Mouse (Mus musculus): Measurements from ENCODE around the gene Nfyb.
A peak's percentile ranks its signal among the peaks of the same experiment; 100 is the strongest.

The Nfyb gene

GRCm38 (mm10) chr10:82778791-82779549 lies 15.0 kb upstream of the Nfyb start:
- no peak for DNase-seq (ENCODE audit: low spot score)

- peak; percentile 15 for DNase-seq (ENCODE audit: low spot score)
Observed at GRCm38 (mm10) chr10:82777886-82778285, 13.9 kb upstream of the Nfyb start.

- no peak for DNase-seq (ENCODE audit: low spot score)
Observed at GRCm38 (mm10) chr10:82777075-82777474, 13.1 kb upstream of the Nfyb start.

- no peak for DNase-seq (ENCODE audit: low spot score)
Observed at GRCm38 (mm10) chr10:82774841-82775240, 10.9 kb upstream of the Nfyb start.

GRCm38 (mm10) chr10:82771595-82772170 lies 7.7 kb upstream of the Nfyb start:
- no peak for DNase-seq (ENCODE audit: low spot score)

GRCm38 (mm10) chr10:82770713-82771112 lies 6.8 kb upstream of the Nfyb start:
- no peak for DNase-seq (ENCODE audit: low spot score)

- no peak for DNase-seq (ENCODE audit: low spot score)
Observed at GRCm38 (mm10) chr10:82768901-82769300, 5.0 kb upstream of the Nfyb start.

- peak; percentile 14 for DNase-seq (ENCODE audit: low spot score)
Observed at GRCm38 (mm10) chr10:82762756-82763681, 925 bp downstream of the Nfyb start.

- DNase-seq (ENCODE audit: low spot score) = no peak
Observed at GRCm38 (mm10) chr10:82761037-82761811, 2.7 kb downstream of the Nfyb start.

GRCm38 (mm10) chr10:82759706-82760105 lies 4.2 kb downstream of the Nfyb start:
- no peak for DNase-seq (ENCODE audit: low spot score)

- DNase-seq (ENCODE audit: low spot score) = no peak
Observed at GRCm38 (mm10) chr10:82758878-82759277, 5.1 kb downstream of the Nfyb start.

GRCm38 (mm10) chr10:82758368-82758767 lies 5.6 kb downstream of the Nfyb start:
- DNase-seq (ENCODE audit: low spot score) = no peak

GRCm38 (mm10) chr10:82757341-82757740 lies 6.6 kb downstream of the Nfyb start:
- no peak for DNase-seq (ENCODE audit: low spot score)

GRCm38 (mm10) chr10:82756466-82756865 lies 7.5 kb downstream of the Nfyb start:
- no peak for DNase-seq (ENCODE audit: low spot score)

GRCm38 (mm10) chr10:82755213-82755890 lies 8.6 kb downstream of the Nfyb start:
- DNase-seq (ENCODE audit: low spot score) = no peak

GRCm38 (mm10) chr10:82754642-82755041 lies 9.3 kb downstream of the Nfyb start:
- no peak for DNase-seq (ENCODE audit: low spot score)

- DNase-seq (ENCODE audit: low spot score) = no peak
Observed at GRCm38 (mm10) chr10:82752921-82753320, 11.0 kb downstream of the Nfyb start.

GRCm38 (mm10) chr10:82750778-82751177 lies 13.2 kb downstream of the Nfyb start:
- no peak for DNase-seq (ENCODE audit: low spot score)

- DNase-seq (ENCODE audit: low spot score) = no peak
Observed at GRCm38 (mm10) chr10:82746988-82747850, 16.7 kb downstream of the Nfyb start.

- no peak for DNase-seq (ENCODE audit: low spot score)
Observed at GRCm38 (mm10) chr10:82745301-82745700, 18.6 kb downstream of the Nfyb start.
